Mouse (Mus musculus) bone marrow, adult 2 months (tissue): Measurements from ENCODE around the gene March8. TPM values are rescaled to one million over a fixed set of nuclear protein-coding genes. Genes with fewer than 3 reads are reported as not detected.

Source experiments
- H3K27ac ChIP-seq: fragments of 200-500 bp; 2 replicates; pipeline ENCODE4 v1.5.1; 2012; ENCODE audit warnings: low read depth, mild to moderate bottlenecking, control low read depth, inconsistent platforms, low read length; ENCODE audit not compliant: control insufficient read depth, poor library complexity, insufficient read depth
- H3K4me1 ChIP-seq: fragments of 200-500 bp; 2 replicates; pipeline ENCODE4 v1.6.1; 2011; ENCODE audit warnings: low read length; ENCODE audit not compliant: control insufficient read depth, insufficient read depth
- H3K4me3 ChIP-seq: fragments of 200-500 bp; replicated peaks from 2 replicates; pipeline ENCODE3; 2011; ENCODE audit warnings: mild to moderate bottlenecking, low read depth, low read length, control low read depth; ENCODE audit not compliant: control insufficient read depth
- CTCF ChIP-seq: fragments of 200-500 bp; IDR thresholded peaks from 2 replicates; pipeline ENCODE4 v1.5.1; 2011; ENCODE audit warnings: low read length, control low read depth; ENCODE audit not compliant: control insufficient read depth, insufficient read depth
- POLR2A ChIP-seq: fragments of 200-500 bp; IDR thresholded peaks from 2 replicates; pipeline ENCODE4 v1.6.1; 2011; ENCODE audit warnings: low read depth, mild to moderate bottlenecking, control low read depth, low read length, borderline replicate concordance; ENCODE audit not compliant: control insufficient read depth
- WGBS: fragments of 180-500 bp; shearing (Covaris S2); methylation state at CpG from one replicate; pipeline ENCODE4 v1.1.7; 2018; 5-methylcytosine and 5-hydroxymethylcytosine counted together
- polyA plus RNA-seq: library from polyadenylated mRNA; stranded (reverse); fragments of >200 nt; gene quantifications from 2 replicates; pipeline ENCODE4 v1.2.4, GENCODE M21; 2011; ENCODE audit warnings: low replicate concordance; ENCODE audit not compliant: missing spikeins, insufficient read depth, insufficient read length

The March8 gene
- polyA plus RNA-seq, 1 experiment: 61.5 TPM

GRCm38 (mm10) chr6:116389481-116389880 lies 51.7 kb downstream of the March8 start:
- H3K4me1 ChIP-seq: no peaks in the 10 kb centered on the region
- TF ChIP-seq POLR2A (no peak), CTCF (no peak)
- H3K4me3 ChIP-seq: no peak overlapping the region
- no peak overlapping the region for H3K27ac ChIP-seq

- no peak overlapping the region for H3K27ac ChIP-seq
- H3K4me1 ChIP-seq: no peaks in the 10 kb centered on the region
- TF ChIP-seq POLR2A (no peak), CTCF (no peak)
- no peak overlapping the region for H3K4me3 ChIP-seq
- 95% methylated on average over 2 of the region's 2 CpGs for WGBS
Measured at GRCm38 (mm10) chr6:116394916-116395648, 57.3 kb downstream of the March8 start.

- H3K4me1 ChIP-seq: no peaks in the 10 kb centered on the region
- H3K27ac ChIP-seq: no peak overlapping the region
- 88% methylated on average over 6 of the region's 6 CpGs for WGBS
- no peak for TF ChIP-seq CTCF
- no peak overlapping the region for H3K4me3 ChIP-seq
Measured at GRCm38 (mm10) chr6:116397621-116398020, 59.8 kb downstream of the March8 start.

GRCm38 (mm10) chr6:116398136-116398535 lies 60.3 kb downstream of the March8 start:
- no peak overlapping the region for H3K4me3 ChIP-seq
- H3K4me1 ChIP-seq: no peaks in the 10 kb centered on the region
- no peak for TF ChIP-seq CTCF
- no peak for TF ChIP-seq POLR2A
- H3K27ac ChIP-seq: no peak overlapping the region
- 96% methylated on average over 2 of the region's 2 CpGs for WGBS

- no peaks in the 10 kb centered on the region; the same call in 1 of the 2 replicates for H3K4me1 ChIP-seq
- 97% methylated on average over 12 of the region's 12 CpGs for WGBS
- TF ChIP-seq POLR2A (no peak), CTCF (no peak)
- no peak overlapping the region for H3K4me3 ChIP-seq
- H3K27ac ChIP-seq: no peak overlapping the region
Measured at GRCm38 (mm10) chr6:116401746-116402423, 64.1 kb downstream of the March8 start.

GRCm38 (mm10) chr6:116402426-116402825 lies 64.6 kb downstream of the March8 start:
- H3K4me1 ChIP-seq: no peaks in the 10 kb centered on the region; the same call in 1 of the 2 replicates
- no peak overlapping the region for H3K4me3 ChIP-seq
- 94% methylated on average over 3 of the region's 3 CpGs for WGBS
- TF ChIP-seq POLR2A (no peak), CTCF (no peak)
- no peak overlapping the region for H3K27ac ChIP-seq

GRCm38 (mm10) chr6:116405243-116405642 lies 67.4 kb downstream of the March8 start:
- TF ChIP-seq POLR2A: no peak
- no peak for TF ChIP-seq CTCF
- H3K27ac ChIP-seq: no peak overlapping the region
- H3K4me3 ChIP-seq: no peak overlapping the region
- H3K4me1 ChIP-seq: no peaks in the 10 kb centered on the region; the same call in 1 of the 2 replicates
- 94% methylated on average over 9 of the region's 9 CpGs for WGBS

- H3K4me1 ChIP-seq: no peaks in the 10 kb centered on the region; the same call in 1 of the 2 replicates
- TF ChIP-seq CTCF (no peak), POLR2A (no peak)
- WGBS: 74% methylated on average over 5 of the region's 5 CpGs
Measured at GRCm38 (mm10) chr6:116405715-116406114, 67.9 kb downstream of the March8 start.

More at GRCm38 (mm10) chr6:116405715-116406114, 67.9 kb downstream of the March8 start:
- H3K27ac ChIP-seq: no peak overlapping the region
- no peak overlapping the region for H3K4me3 ChIP-seq
